Mouse (Mus musculus): ENCODE measurements around the gene Ptgir.

Gene Ptgir

DNA sequence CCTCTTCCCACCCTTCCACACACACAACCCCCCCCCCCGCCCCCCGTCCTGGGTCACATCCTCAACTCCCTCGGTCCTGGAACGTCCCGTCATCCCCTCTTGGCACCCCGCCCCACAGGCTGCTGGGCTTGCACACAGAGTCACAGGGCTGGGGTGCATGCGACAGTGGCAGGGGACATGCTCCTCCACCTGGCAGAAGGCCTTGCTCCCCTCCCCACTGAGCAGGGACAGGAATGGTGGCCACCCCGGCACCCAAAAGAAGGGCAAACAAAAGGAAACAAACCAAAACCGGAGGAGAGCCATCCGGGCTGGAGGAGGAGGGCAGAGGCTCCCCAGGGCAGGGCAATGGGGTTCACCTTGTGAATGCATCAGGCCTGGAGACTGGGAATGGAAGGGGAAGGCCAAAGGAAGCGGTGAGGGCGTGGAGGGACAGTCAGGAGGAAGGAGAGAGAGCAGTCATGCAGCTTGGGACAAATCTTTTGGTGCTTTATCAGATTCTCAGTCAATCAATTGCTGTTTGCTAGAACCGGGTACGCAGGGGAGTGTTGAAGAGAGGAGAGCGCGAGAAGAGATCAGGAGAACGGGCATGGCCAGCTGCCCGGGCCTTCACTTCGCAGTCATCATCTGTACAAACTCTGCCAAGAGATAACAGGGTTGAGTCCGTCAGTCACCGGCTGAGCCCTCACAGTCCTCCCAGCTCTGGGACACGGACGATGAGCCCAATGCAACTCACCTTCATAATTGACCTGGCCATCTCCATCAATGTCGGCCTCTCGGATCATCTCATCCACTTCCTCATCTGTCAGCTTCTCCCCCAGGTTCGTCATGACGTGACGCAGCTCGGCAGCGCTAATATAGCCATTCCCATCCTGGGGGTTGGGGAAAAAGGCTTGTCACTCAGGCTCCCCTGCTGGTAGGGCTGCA, 10.3 kb downstream of the Ptgir start:
- no peak for DNase-seq (ENCODE audit: low spot score)

DNA sequence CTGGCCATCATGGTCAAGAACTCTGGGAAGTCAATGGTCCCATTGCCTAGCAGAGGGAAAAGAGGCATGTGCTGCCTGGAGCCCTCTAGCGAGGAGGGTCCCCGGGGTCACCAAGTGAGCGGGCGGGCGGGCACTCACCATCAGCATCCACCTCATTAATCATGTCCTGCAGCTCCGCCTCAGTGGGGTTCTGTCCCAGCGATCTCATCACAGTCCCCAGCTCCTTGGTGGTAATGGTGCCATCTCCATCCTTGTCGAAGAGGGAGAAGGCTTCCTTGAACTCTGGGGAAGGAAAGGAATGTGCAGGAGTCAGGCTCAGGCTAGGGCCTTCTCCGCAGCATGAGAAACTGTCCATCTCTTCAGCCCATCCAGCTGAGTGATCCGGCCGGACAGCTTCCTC, 11.2 kb downstream of the Ptgir start:
- no peak for DNase-seq (ENCODE audit: low spot score)

DNA sequence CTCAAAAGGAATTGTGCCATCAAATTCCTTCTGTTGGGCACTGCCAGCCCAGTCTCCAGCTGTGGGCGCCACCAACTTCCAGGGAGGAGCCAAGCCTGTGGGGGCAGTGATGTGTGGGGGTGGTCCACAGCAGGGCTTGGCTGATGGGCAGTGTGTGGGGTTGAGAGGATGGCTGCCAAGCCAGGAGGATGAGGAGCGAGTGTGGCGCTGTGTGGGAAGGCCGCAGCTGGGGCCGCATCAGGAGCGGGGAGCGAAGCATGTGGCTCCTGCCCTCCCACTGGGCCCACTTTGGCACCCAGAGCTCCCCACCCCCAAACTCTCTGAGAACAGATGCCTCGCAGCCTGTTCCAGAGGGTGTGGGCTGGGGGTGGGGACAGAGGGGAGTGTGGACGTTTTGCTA, 11.7 kb downstream of the Ptgir start:
- no peak for DNase-seq (ENCODE audit: low spot score)

DNA sequence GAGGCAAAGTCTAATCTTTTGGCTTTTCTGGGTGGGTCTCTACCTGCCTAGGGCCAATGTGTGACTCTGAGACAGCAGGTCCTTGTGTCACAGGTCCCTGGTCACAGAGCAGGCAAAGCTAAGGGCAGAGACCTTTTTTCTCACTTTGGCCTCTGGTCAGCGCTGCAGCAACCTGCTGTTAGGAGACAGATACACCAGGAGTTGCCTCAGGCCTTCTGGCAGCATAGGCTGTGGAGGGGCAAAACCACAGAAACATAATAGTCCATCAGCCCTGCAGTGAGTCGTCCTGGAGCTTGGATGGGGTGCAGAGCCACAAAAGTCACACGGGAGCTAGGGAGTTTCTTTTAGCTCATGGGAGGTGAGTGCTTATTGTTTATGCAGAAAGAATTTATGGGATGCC, 12.4 kb downstream of the Ptgir start:
- DNase-seq (ENCODE audit: low spot score), result no peak

DNA sequence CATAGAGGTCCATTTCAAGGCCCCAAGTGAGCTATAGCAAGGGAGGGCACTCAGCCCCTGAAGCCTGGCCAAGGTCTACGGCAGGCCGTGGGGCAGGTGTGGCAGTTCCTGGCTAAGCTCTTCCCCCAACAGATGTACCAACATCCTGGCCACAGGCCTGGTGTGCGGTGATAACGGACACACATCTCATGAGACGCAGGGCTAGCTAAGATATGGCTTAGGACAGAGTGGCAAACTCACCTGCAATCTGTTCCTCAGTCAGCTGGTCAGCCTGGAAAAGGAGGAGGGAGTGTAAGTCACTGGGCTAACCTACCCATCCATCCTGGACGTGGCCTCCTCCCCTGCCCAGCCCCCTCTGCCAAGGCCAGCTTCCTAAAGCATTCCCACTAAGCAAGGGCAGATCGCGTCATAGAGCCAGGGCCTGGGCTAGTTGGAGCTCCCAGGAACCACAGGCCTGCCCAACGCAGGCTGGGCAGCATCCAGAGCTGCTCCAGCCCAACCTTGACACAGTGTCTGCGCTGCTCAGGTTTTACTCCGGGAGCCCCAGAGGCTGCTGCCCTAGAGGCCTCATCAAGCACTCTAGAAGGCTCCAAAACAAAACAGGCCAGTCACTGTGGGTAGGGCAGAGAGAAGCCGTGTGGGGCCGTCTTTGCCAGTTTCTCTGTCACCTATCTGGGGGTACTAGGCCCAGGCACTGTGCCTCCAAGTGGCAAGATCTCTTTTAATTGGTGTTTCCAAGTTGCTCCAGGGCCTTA, 13.3 kb downstream of the Ptgir start:
- DNase-seq (ENCODE audit: low spot score), result no peak

DNA sequence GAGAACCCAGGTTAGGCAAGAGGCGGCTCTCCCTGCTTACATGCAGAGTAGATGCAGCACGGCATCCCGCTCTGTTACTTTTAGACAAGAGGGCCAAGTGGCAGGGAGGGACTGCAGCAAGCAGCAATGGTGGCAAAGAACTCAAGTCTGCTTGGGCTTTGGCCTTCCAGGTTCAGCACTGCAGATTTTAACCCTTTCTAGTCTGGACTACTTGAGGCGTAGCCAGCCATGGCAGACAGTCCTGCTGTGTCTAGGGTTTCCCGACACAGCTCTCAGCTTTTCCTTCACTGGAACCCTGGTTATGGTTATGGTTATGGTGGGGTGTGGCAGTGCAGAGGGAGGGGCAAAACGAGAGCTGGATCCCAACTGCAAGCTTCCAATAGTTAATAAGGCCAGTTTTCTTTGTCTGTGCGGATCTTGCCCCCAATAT, 13.9 kb downstream of the Ptgir start:
- DNase-seq (ENCODE audit: low spot score), result no peak

DNA sequence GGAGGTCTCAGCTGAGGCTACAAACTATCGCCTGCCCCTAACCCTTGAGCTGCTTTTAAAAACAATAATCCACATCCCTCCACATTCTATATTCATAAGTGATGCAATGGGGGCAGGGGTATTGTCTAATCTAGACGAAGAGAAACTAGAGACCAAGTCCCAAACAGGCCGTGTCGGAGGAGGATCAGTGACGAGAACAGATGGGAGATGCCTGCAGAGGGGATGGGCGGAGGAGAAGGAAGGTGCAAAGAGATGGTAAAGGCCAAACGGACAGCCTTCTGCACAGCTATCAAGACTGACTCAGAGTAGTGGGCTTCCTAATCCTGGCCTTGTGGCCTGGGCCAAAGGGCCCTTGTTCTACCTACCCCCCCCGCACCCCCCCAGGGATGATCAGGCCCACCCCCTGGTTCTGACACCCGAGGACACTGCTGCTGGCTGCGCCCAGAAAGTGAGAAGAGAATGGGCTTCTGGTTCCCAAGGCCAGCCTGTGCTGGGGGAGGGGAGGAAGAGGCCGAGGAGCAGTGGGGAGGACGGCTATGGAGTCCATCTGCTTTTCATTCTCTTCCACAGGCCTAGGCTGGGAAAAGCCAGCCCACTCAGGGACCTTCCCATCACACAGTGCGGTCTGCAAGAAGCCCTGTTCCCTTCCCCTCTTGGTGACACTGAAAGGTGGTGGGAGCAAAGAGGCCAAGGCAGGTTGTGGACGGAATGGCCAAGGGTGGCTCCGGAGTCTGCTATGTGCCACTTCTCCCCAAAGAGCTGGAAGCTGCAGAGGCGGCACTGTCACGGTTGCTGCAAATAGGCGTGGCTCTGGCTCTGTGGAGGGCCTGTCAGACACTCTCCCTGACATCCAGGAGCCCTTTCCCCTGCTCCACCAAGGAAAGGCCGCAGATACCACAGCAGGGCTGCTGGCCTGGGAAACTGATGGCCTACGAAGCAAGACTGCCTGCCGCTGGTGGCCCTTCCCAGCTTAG, 14.8 kb downstream of the Ptgir start:
- no peak for DNase-seq (ENCODE audit: low spot score)

DNA sequence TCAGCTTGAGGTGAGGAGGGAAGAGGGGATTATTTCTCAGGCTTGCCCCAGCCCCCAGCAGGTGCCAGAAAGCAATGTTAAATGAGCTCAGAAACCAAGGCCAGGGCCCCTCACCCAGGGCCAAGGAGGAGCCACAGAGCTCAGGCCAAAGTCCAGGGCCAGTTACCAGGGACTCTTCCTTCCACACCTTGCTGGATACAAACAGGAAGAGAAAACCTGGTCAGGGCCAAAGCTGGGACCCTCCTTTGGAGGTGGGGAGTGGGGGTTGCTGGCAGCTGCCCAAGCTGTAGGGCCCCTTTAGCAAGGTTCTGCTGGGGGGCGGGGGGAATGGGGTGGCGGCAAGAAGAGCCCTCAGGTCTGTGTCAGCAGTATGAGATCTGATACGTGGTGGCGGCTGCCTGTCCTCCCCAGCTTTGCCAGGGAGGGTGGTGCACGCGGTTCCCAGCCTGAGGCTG, 15.6 kb downstream of the Ptgir start:
- DNase-seq (ENCODE audit: low spot score), result no peak

DNA sequence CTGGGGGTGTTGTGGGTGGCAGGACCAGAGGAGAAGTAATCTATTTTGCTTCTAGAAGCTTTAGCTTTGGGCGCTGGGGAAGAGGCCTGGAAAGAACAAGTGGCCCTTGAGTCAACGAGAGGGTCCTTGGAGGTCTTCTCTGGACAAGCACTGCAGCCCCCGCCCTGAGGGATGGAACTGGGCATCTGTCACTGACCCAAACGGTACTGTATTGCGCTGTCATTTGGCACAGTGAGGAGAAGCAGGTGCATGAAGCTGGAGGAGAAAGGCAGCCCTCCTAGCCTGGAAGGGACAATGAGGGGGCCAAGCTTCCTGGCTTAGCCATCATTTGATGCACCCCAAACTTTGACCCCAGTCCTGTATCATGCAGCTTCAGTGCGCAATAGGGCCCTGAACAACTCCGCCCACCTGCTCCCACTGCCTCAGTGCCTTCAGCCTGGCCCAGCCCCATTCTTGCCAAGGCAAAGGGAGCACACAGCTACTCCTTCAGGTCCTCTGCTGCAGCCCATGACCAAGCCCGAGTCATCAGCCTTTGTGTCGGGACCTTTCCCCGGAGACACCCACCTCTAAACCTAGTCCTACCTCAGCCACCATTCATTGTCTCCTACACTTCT, 16.2 kb downstream of the Ptgir start:
- no peak for DNase-seq (ENCODE audit: low spot score)

DNA sequence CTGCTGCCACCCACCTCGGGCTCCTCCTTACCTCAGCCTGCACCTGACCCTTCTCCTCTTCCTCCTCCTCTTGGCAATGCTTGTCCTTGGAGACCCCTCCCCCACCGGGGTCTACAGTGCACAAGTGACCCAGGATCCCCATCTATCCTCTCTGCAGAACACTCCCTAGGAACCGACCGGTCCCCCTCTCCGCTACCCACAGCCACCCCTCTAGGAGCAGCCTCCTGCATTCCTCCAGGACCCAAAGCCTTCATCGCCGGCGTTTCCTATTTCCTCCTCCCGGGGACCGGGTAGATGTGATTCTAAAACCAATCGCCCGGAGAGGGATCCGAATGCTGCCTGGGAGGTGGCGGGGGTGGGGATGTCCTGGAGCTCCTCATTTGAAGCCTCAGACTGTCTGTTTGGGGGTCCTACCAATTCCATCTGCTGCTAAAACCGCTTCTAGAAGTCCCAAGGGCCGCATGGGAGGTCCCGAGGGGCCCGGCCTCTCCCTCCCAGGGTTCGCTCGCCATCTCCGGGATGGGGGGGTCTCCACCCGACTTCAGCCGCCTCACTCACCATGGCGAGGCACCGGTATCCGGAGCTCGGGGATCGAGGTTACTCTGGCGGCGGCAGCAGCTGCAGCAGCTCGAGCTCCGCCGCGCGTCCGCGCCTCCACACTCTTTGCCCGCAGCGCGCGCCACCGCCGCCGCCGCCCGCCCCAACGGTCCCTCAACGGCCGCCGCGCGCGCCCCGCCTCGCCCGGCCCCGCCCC, 17.2 kb downstream of the Ptgir start:
- no peak for DNase-seq (ENCODE audit: low spot score)

DNA sequence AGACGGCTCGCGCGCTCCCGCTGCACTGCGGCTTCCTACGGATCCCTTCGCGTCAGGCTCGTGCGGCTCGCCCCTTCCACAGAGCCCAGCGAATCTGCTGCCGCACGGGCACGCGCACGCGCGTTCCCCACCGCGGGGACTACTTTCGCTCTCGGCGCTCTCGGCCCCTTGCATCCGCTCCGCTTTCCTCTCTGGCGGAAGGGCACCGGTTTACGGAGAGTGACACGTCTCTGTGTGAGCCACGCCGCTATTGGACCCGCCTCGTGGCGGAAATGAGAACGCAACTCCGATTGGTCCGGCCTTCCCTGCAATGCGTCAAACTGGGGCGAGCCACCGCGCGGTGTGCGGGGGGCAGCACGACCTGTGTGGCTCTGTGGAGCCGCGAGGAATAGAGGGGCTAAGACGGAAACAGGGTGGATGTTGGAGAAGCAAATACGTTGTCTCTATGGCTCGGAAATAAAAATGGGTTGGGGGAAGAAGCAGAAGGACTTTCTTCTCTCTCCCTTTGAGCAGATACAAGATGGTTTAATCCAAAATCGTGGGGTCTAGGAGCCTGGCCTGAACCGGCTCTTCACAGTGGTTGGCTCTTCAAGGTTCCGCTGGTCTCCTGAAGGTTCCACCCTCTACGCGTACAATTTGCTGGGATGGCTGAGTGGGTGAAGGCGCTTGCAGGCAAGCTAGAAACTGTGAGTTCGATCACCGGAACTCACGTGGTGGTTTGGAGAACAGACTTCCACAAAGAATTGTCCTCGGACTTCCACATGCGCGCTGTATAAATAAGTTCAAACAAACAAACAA, 17.9 kb downstream of the Ptgir start, which contains the start of gene Calm3:
TSS of gene Calm3 (minus strand) at position 78 of the 798 bp plus-strand sequence.
- DNase-seq (ENCODE audit: low spot score), result peak; percentile 100

DNA sequence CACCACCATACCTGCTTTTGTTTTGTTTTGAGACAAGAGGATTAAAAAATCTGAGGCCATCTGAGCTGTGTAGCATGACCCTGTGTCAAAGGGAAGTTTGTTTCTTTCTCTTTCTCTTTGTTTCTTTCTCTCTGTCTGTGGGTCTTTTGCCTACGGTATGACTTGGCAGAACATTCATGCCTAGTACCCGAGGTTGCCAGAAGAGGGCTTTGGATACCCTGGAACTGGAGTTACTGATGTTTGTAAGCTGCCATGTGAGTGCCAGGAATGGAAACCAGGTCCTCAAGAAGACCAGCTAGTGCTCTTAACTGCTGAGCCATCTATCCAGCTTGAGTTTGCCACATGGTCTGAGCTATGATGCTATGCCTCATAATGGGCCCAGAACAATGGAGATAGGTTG, 22.1 kb downstream of the Ptgir start:
- DNase-seq (ENCODE audit: low spot score), result no peak

DNA sequence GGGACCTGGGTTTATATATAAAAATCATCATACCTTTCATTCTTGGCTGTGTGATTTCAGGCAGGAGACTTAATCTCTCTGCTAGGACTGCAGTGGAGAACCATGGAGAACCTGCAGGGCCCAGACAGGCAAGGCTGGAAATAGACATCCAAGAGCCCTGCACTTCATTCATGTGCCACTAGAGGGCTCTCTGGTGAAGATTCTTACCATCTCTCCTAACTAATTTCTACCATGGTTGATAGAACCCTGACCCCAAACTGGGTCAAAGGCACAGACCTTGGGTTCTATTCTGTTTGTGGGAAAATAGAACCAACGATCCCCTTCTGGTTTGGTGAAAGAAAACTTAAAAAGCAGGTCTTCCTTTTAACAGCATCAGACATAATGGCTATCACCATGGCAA, 24.6 kb downstream of the Ptgir start:
- peak; percentile 84 for DNase-seq (ENCODE audit: low spot score)

DNA sequence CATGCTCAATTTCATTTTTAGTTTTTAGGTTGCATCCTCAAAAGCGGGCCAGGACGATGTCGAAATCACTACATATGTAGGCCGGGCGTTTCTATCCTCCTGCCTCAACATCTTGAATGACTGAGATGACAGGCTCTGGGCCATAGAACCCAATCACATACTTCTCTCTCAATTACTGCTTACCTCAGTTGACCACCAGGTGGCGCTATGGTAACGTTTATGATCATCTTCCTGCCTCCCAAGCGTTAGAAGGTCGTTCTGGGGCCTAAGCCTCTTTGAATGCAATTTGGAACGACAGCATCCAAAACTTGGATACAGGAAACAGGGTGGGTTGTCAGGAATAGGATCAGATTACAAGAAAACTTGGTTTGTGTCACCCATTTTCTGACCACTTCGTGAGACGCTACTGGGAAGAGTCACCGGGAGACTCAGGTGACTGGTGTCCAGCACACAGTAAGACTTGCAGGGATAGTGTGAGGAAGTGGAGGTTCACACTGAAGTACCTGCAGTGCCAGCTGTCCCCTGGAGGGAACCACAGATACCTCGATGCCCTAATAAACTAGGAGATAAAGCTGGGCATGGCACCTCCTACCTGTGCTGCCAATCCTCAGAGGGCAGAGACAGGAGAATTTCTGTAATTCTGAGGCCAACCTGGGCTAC, 25.8 kb downstream of the Ptgir start:
- peak; percentile 88 for DNase-seq (ENCODE audit: low spot score)

DNA sequence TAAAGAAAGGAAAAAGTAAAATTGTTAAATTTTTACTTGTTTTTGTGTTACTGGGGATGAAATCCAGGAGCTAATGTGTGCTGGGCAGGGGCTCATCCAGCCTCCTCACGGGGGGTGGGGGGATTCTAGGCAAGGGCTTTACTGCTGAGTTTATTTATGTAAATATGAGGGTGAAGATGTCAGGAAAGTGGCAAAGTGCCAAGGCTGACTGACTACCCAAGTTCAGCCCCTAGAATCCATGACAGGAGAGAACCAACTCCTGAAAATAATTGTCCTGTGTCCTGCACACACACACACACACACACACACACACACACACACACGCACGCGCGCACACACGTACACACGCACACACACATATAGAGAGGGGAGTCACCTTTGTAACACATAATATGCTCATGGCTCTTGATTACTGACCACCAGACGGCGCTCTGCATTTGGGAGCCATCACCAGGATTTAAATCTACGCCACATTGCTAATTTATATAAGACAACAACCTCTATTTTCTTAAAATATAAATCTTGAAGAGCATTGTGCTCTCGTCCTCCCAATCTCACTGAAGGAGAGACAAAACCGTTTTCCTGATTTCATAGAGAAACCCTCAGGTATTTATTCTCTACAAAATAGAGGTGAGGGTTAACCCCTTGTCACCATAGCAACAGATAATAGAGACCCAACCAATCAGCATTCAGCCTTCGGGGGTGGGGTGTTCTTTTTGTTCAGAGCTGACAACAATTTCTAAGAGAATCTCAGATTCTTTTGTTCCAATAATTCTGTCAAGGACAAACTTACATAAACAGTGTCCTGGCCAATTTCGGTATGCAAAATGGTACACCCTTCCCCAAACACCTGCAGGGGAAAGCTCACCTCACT, 26.7 kb downstream of the Ptgir start:
- DNase-seq (ENCODE audit: low spot score), result no peak

DNA sequence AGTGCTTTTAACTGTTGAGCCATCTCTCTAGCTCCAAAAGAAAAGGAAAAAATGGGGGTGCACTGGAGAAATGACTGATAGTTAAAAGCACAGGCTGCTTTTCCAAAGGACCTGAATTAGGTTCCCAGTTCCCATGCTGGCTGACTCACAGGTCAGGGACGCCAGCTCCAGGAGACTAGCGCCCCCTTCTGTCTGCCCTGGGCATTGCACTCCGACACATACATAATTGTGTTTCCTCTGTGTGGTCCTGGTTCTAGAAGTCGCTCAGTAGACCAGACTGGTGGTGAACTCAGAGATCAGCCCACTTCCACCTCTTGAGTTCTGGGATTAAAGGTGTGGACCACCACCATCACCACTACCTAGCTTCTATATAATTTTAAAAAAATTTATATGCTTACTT, 31.0 kb downstream of the Ptgir start:
- DNase-seq (ENCODE audit: low spot score), result no peak

DNA sequence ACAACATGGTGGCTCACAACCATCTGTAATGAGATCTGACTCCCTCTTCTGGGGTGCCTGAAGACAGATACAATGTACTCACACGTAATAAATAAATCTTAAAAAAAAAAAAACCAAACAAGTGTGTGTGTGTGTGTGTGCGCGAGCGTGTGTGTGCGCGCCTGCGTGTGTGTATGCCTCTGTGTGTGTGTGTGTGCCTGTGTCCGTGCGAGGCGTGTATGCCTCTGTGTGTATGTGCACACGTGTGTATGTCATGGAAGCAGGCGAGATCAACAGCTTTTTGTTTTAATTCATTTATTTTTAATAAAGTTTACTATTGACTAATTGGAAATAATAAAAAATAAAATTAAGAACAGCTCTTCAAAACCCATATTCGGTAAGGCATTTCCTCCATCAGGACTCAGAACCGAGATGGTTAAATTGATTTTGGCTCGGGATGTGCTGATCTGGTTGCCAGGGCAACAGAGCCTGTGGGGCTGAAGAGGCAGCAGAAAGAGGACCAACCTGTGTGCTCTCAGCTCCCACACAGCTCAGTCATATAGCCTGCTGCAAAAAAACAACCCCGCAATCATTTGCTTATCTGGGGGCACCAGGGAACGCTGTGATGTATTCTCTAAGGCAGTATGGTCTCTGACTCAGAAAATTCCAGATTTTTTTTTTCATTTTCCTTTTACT, 32.0 kb downstream of the Ptgir start:
- no peak for DNase-seq (ENCODE audit: low spot score)

DNA sequence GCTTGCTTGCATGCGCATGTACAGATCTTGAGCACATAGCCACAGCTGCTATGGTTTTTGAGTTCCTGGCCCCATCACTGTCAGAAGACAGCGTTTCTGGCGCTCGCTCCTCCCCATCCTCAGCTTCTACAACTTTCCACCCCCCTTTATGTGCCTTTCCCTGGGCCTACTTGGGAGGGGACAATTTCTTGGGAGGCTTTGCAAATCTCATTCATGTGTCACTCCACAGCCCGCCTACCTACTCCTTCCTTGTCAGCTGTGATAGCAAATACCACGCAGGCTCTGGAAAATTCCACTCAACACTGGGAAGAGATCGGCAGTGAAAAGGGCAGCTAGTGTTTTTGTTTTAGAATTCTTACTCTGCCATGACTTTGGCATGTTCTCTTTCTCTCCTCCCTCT, 34.0 kb downstream of the Ptgir start:
- DNase-seq (ENCODE audit: low spot score), result no peak
